Mouse (Mus musculus) cortical plate, adult 2 months (tissue): ENCODE results near the gene Zfp821. TPM values are rescaled to one million over a fixed set of nuclear protein-coding genes. Genes with fewer than 3 reads are reported as not detected.
A peak's percentile ranks its signal among the peaks of the same experiment; 100 is the strongest.

ENCODE experiments used
- H3K27ac ChIP-seq: fragments of 200-500 bp; 2 replicates; pipeline ENCODE4 v1.5.1; 2012; ENCODE audit warnings: low read length, control low read depth, inconsistent platforms; ENCODE audit not compliant: insufficient read depth
- H3K4me1 ChIP-seq: fragments of 200-500 bp; 2 replicates; pipeline ENCODE4 v1.6.1; 2011; ENCODE audit warnings: low read length; ENCODE audit not compliant: control insufficient read depth, insufficient read depth
- H3K4me3 ChIP-seq: fragments of 200-500 bp; 2 replicates; pipeline ENCODE4 v1.5.1; 2011; ENCODE audit warnings: mild to moderate bottlenecking, low read length, control low read depth; ENCODE audit not compliant: insufficient read depth
- CTCF ChIP-seq: fragments of 200-500 bp; IDR thresholded peaks from 2 replicates; pipeline ENCODE4 v1.5.1; 2011; ENCODE audit warnings: mild to moderate bottlenecking, control low read depth, low read length; ENCODE audit not compliant: insufficient read depth; ENCODE audit errors: extremely low read depth
- POLR2A ChIP-seq: fragments of 200-500 bp; IDR thresholded peaks from 2 replicates; pipeline ENCODE4 v1.6.1; 2011; ENCODE audit warnings: mild to moderate bottlenecking, low read length, control low read depth; ENCODE audit not compliant: insufficient read depth; ENCODE audit errors: extremely low read depth
- polyA plus RNA-seq: library from polyadenylated mRNA; depleted of rRNA; stranded (reverse); fragments of >200 nt; gene quantifications from 2 replicates; pipeline ENCODE4 v1.2.3, GENCODE M21; 2012

Zfp821 gene
- polyA plus RNA-seq, 1 experiment, result 47.6 TPM

DNA sequence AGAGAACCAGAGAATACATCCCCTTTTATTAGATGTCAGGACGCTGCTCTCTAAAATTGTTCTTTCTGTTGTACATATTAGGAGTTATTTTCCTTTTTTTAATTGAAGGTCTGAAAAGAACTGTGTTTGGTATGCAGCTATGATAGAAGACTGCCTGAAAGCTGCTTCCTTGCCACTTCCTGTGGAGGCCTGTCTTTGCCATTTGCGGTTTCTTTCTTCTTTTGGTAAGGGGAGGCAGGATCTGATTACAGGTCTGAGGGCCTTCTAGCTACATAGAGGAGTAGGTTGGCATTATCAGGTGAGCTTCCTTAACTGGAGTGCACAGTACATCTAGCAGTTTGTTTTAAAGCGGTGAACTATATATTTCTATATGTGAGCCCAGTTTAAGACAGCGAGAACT lies 2.6 kb downstream of the Zfp821 start:
- no peak overlapping the region for H3K27ac ChIP-seq
- peaks cover 3% of the 10 kb centered on the region for H3K4me1 ChIP-seq

GRCm38 (mm10) chr8:109712521-109712920 lies 7.2 kb downstream of the Zfp821 start:
- H3K27ac ChIP-seq, result no peak overlapping the region
- peaks cover 2% of the 10 kb centered on the region for H3K4me1 ChIP-seq
- H3K4me3 ChIP-seq, result no peak overlapping the region
- TF ChIP-seq POLR2A (no peak), CTCF (no peak)

More for the DNA sequence above, 2.6 kb downstream of the Zfp821 start:
- H3K4me3 ChIP-seq, result no peak overlapping the region
- TF ChIP-seq POLR2A (no peak), CTCF (no peak)

DNA sequence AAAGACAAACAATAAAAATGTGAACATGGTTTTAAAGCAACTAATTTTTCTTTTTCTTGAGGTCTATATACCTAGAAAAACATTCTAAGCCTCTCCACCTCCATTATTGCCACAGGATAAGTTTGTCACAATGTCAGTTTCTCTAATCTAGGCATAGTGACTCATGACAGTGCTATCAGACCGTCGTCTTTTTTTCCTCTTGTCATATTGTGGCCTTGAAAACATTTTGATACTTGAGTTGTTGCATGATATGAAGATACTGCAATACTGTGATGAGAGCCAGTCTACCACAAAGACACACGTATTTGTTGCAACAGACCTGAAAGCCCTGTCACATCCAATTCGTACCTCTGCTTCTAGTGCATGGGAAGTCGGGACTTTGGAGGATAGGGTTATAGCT lies 9.6 kb downstream of the Zfp821 start:
- H3K27ac ChIP-seq, result no peak overlapping the region
- TF ChIP-seq POLR2A (no peak), CTCF (no peak)
- H3K4me1 ChIP-seq, result peaks cover 2% of the 10 kb centered on the region
- H3K4me3 ChIP-seq, result no peak overlapping the region

GRCm38 (mm10) chr8:109725106-109725505 lies 19.8 kb downstream of the Zfp821 start:
- TF ChIP-seq CTCF (no peak), POLR2A (no peak)
- no peak overlapping the region for H3K27ac ChIP-seq
- H3K4me3 ChIP-seq, result no peak overlapping the region
- no peaks in the 10 kb centered on the region for H3K4me1 ChIP-seq

DNA sequence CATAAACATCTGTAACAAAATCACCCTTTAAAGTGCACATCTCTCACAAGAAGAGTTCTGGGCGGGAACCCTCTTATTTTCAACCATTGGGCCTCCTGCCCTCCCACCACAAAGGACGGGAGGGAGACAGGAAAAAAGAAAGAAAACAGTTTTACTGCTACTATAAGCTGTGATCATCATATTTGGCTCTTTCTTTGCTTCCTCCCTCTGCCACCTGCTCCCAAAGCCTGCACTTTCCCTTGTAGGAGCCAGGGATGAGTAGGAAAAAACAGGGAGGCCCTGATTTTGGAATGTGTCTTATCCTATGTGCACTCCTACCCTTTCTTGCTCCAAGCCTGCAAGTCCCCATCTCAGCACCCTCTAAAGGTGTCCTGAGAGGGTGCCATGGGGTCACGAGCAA lies 25.7 kb downstream of the Zfp821 start:
- no peak overlapping the region for H3K27ac ChIP-seq
- TF ChIP-seq POLR2A (no peak), CTCF (no peak)
- peaks cover 3% of the 10 kb centered on the region for H3K4me1 ChIP-seq
- H3K4me3 ChIP-seq, result no peak overlapping the region

DNA sequence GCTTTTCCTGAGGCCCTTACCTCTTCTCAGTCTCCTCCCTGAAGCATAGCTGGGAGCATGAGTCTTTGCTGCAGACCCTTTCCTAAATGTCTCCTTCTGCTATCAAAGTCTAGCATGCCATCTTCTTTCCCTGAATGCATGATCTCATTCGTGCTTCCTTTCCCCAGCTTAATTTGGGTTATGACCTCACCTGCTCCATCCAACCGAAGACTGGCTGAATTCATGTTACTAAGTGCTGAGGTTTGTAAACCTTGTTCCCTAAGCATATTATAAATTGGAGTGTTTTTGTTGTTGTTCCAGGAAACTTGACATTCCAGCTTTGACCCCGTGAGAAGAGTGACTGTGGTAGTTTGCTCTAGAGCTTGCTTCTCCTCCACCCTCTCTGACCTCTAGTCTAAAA lies 28.7 kb downstream of the Zfp821 start:
- H3K4me3 ChIP-seq, result no peak overlapping the region
- TF ChIP-seq POLR2A (no peak), CTCF (no peak)
- peaks cover 7% of the 10 kb centered on the region for H3K4me1 ChIP-seq
- H3K27ac ChIP-seq, result no peak overlapping the region

GRCm38 (mm10) chr8:109736819-109737218 lies 31.5 kb downstream of the Zfp821 start:
- Histone ChIP-seq H3K4me3 (peak overlapping the region; percentile 83), H3K4me1 (peaks cover 4% of the 10 kb centered on the region), H3K27ac (no peak overlapping the region)
- TF ChIP-seq CTCF (no peak), POLR2A (no peak)

GRCm38 (mm10) chr8:109737237-109738048 lies 32.1 kb downstream of the Zfp821 start, which contains the start of gene Atxn1l:
Gene Atxn1l, minus strand, starts transcription at chr8:109737739.
- TF ChIP-seq CTCF, result peak; percentile 39
- no peak for TF ChIP-seq POLR2A
- Histone ChIP-seq H3K4me1 (peaks cover 4% of the 10 kb centered on the region), H3K4me3 (peak within 1 kb of the TSS; percentile 83), H3K27ac (no peak within 1 kb of the TSS)

DNA sequence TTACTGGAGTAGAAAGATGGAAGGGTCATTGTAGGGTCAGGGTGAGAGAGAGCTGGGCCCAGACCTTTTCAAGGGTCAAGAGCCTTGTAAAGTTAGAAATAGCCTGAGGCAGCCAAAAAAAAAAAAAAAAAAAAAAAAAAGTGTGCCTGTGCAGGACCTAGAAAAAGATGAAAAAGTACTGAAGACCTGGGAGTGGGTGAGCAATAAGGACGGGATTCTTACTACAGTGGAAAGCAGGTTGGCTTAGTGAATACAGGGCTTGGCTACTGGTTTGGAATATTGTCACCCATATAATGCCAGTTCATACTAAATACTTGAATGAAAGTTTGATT lies 32.7 kb downstream of the Zfp821 start:
- H3K27ac ChIP-seq, result no peak overlapping the region

More for the DNA sequence above, 32.7 kb downstream of the Zfp821 start:
- H3K4me1 ChIP-seq, result peaks cover 4% of the 10 kb centered on the region
- H3K4me3 ChIP-seq, result peak overlapping the region; percentile 83; the same call in 1 of the 2 replicates
- TF ChIP-seq CTCF (no peak), POLR2A (no peak)
